In the genomic region with DNA sequence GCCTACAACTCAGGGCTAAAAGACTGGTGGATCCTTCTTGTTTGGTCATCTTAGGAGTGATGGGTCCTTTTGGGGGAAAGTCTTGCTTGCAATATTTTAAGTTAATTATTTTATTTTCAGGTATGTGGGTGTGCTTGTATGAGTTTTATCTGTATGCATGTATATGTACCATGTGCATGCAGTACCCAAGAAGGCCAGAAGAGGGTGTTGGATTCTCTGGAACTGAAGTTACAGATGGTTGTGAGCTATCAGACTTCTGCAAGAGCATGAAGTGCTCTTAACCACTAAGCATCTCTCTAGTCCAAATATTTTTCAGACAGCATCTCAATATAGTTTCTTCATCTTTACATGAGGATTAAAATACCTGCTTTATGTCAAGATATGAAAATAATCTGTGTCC, we compare ENCODE assay signal across 24 mouse cellular contexts.
A peak's percentile ranks its signal among the peaks of the same experiment; 100 is the strongest.
DNase-seq lines count a peak whose midpoint lies in the region; TF ChIP-seq lines count a peak whose summit lies in the region.
"Had no signal": no experiment of that assay in that cellular context is flagged by ENCODE, and none has a peak within 500 bp of the region (broad histone marks: within the 10 kb centered on the region; RNA-seq: fewer than 3 reads in every experiment).

No protein-coding gene starts in this region.

- H3K27ac ChIP-seq in gastrocnemius, adult 2 months: no peak overlapping the region
- H3K27ac ChIP-seq in left cerebral cortex, adult 2 months: no peak overlapping the region
- H3K27ac ChIP-seq: hindbrain, embryonic 13.5 days; kidney, embryonic 15.5 days; limb, embryonic 12.5 days; neural tube, embryonic 12.5 days had no signal

- intact Hi-C loops in gastrocnemius, adult 2 months (cut with DNase I): no loop called here
- intact Hi-C loops in gastrocnemius, postnatal 14 days (cut with DNase I; ENCODE audit: low total_unique reads): no loop called here
- intact Hi-C loops in left cerebral cortex, adult 2 months (cut with DNase I): no loop called here
- intact Hi-C loops in left cerebral cortex, postnatal 36 days (cut with DNase I): no loop called here

- no peak overlapping the region for H3K4me3 ChIP-seq in gastrocnemius, adult 2 months
- H3K4me3 ChIP-seq in left cerebral cortex, adult 2 months: no peak overlapping the region
- no peak overlapping the region for H3K4me3 ChIP-seq in E14TG2a.4 (replicated peaks; ENCODE audit: low read length)
- H3K4me3 ChIP-seq: erythroblast, embryonic 14.5 days; hindbrain, embryonic 13.5 days; kidney, embryonic 15.5 days; limb, embryonic 12.5 days; myocyte; neural tube, embryonic 12.5 days had no signal

- peaks cover 20% of the 10 kb centered on the region for H3K4me1 ChIP-seq in E14TG2a.4 (replicated peaks; ENCODE audit: low read depth, low read length)
- H3K4me1 ChIP-seq: hindbrain, embryonic 13.5 days; neural tube, embryonic 12.5 days had no signal

- no peaks in the 10 kb centered on the region for H3K9me3 ChIP-seq in E14TG2a.4 (ENCODE audit: low read length)
- H3K9me3 ChIP-seq: hindbrain, embryonic 13.5 days; kidney, embryonic 15.5 days had no signal

- H3K36me3 ChIP-seq in E14TG2a.4 (ENCODE audit: insufficient read depth, low read length): no peaks in the 10 kb centered on the region
- H3K36me3 ChIP-seq: hindbrain, embryonic 13.5 days; kidney, embryonic 15.5 days; limb, embryonic 12.5 days; neural tube, embryonic 12.5 days had no signal

- no peak for DNase-seq in gastrocnemius, adult 2 months
- DNase-seq in gastrocnemius, postnatal 14 days: no peak
- DNase-seq in left cerebral cortex, adult 2 months (ENCODE audit: extremely low spot score in 1 of 2, low spot score in 2 of 2): no peak
- DNase-seq in left cerebral cortex, postnatal 36 days (ENCODE audit: low spot score in 2 of 2): no peak
- peak; percentile 69 for DNase-seq in R1 (ENCODE audit: low read depth, low spot score)
- DNase-seq in cerebellum, adult 8-10 months: no peak
- DNase-seq in thymus, postnatal 36 days: no peak
- DNase-seq: adrenal gland, postnatal 14 days; cerebellum, adult 11-12 months; cerebellum, postnatal 14 days; gastrocnemius, postnatal 25 days; heart, adult 11 months; heart, postnatal 4 days; kidney, adult 11 months; kidney, postnatal 36 days; layer of hippocampus, postnatal 36 days; liver, postnatal 0 days had no signal

- no peaks in the 10 kb centered on the region for H3K27me3 ChIP-seq in E14TG2a.4 (ENCODE audit: insufficient read depth, low read length)
- H3K27me3 ChIP-seq: hindbrain, embryonic 13.5 days; kidney, embryonic 15.5 days; limb, embryonic 12.5 days; neural tube, embryonic 12.5 days had no signal

- TF ChIP-seq CTCF in gastrocnemius, adult 2 months (IDR thresholded peaks at IDR 0.05): peak; percentile 6; the same call in 1 of the 2 replicates
- TF ChIP-seq CTCF in left cerebral cortex, adult 2 months (IDR thresholded peaks at IDR 0.05): peak; percentile 8; the same call in 1 of the 2 replicates
- peak; percentile 71 for TF ChIP-seq CTCF in E14TG2a.4 (conservative IDR thresholded peaks at IDR 0.05; ENCODE audit: low read length)

Comparison
In these comparisons a context has a peak if more than half of its experiments do, and no peak if none do; other contexts are left out.
1. CTCF ChIP-seq: peak in every context shown above with its lines; median percentile 71 in E14TG2a.4; 8 in left cerebral cortex, adult 2 months; 6 in gastrocnemius, adult 2 months.